Mouse (Mus musculus) neural tube, embryonic 11.5 days (tissue): ENCODE data around the gene Smlr1. TPM values are rescaled to one million over a fixed set of nuclear protein-coding genes. Genes with fewer than 3 reads are reported as not detected.

Source experiments
- ATAC-seq: fragments of 200-750 bp; cut with Nextera tagmentation; 2 replicates; pipeline ENCODE4 v1.8.0; 2017; ENCODE audit warnings: moderate number of reproducible peaks, mild to moderate bottlenecking, moderate TSS enrichment, moderate library complexity; ENCODE audit not compliant: insufficient read depth, low FRiP score, low TSS enrichment
- DNase-seq: peaks from one replicate; pipeline ENCODE4 v3.0.0-alpha.2; 2015; ENCODE audit warnings: low spot score
- H3K27ac ChIP-seq: fragments of 300-500 bp; sonication (generic); 2 replicates; pipeline ENCODE4 v1.5.1; 2014; ENCODE audit warnings: low read depth, mild to moderate bottlenecking, low read length
- H3K27me3 ChIP-seq: fragments of 300-500 bp; sonication (generic); 2 replicates; pipeline ENCODE4 v1.6.1; 2014; ENCODE audit warnings: mild to moderate bottlenecking, low read length, mixed read lengths; ENCODE audit not compliant: control insufficient read depth, insufficient read depth
- H3K36me3 ChIP-seq: fragments of 300-500 bp; sonication (generic); 2 replicates; pipeline ENCODE4 v1.6.1; 2014; ENCODE audit warnings: mild to moderate bottlenecking, low read length, moderate library complexity, mixed read lengths; ENCODE audit not compliant: control insufficient read depth, insufficient read depth
- H3K4me1 ChIP-seq: fragments of 300-500 bp; sonication (generic); 2 replicates; pipeline ENCODE4 v1.6.1; 2014; ENCODE audit warnings: low read length, mixed read lengths; ENCODE audit not compliant: control insufficient read depth, insufficient read depth
- H3K4me2 ChIP-seq: fragments of 300-500 bp; sonication (generic); 2 replicates; pipeline ENCODE4 v1.6.1; 2014; ENCODE audit warnings: low read depth, mild to moderate bottlenecking, moderate library complexity
- H3K4me3 ChIP-seq: fragments of 300-500 bp; sonication (generic); 2 replicates; pipeline ENCODE4 v1.5.1; 2014; ENCODE audit warnings: low read depth, low read length
- H3K9ac ChIP-seq: fragments of 300-500 bp; sonication (generic); 2 replicates; pipeline ENCODE4 v1.6.1; 2014; ENCODE audit warnings: mild to moderate bottlenecking, low read length
- H3K9me3 ChIP-seq: fragments of 300-500 bp; sonication (generic); 2 replicates; pipeline ENCODE4 v1.6.1; 2016; ENCODE audit warnings: low read length; ENCODE audit not compliant: control insufficient read depth
- WGBS: fragments of 180-500 bp; shearing (Covaris S2); extraction: QIAGEN DNeasy Blood & Tissue Kit; methylation state at CpG from one replicate; pipeline ENCODE4 v1.1.7; 2014; 5-methylcytosine and 5-hydroxymethylcytosine counted together
- polyA plus RNA-seq: library from polyadenylated mRNA; unstranded; fragments of >200 nt; fragmentation: Nextera tagmentation; extraction: Ambion mirVana; gene quantifications from 2 replicates; pipeline ENCODE4 v1.2.1, GENCODE M21; 2014

Smlr1 gene
- polyA plus RNA-seq, 1 experiment from 2014 or later, result not detected

GRCm38 (mm10) chr10:25538738-25539137 is 2.7 kb upstream of the Smlr1 start:
- no peaks in the 10 kb centered on the region for H3K36me3 ChIP-seq
- H3K4me2 ChIP-seq, result no peak overlapping the region
- H3K9ac ChIP-seq, result no peak overlapping the region
- DNase-seq (no peak), ATAC-seq (no peak)
- no peak overlapping the region for H3K27ac ChIP-seq
- no peaks in the 10 kb centered on the region for H3K9me3 ChIP-seq
- H3K27me3 ChIP-seq, result no peaks in the 10 kb centered on the region
- 59% methylated on average over 1 of the region's 1 CpGs for WGBS
- H3K4me1 ChIP-seq, result no peaks in the 10 kb centered on the region
- H3K4me3 ChIP-seq, result no peak overlapping the region

- Histone ChIP-seq H3K9ac (no peak overlapping the region), H3K27me3 (no peaks in the 10 kb centered on the region), H3K4me1 (no peaks in the 10 kb centered on the region), H3K27ac (no peak overlapping the region), H3K4me2 (no peak overlapping the region), H3K4me3 (no peak overlapping the region), H3K36me3 (no peaks in the 10 kb centered on the region), H3K9me3 (no peaks in the 10 kb centered on the region)
- DNase-seq (no peak), ATAC-seq (no peak)
- 93% methylated on average over 6 of the region's 6 CpGs for WGBS
Measured at GRCm38 (mm10) chr10:25536621-25537020, 554 bp upstream of the Smlr1 start.

DNA sequence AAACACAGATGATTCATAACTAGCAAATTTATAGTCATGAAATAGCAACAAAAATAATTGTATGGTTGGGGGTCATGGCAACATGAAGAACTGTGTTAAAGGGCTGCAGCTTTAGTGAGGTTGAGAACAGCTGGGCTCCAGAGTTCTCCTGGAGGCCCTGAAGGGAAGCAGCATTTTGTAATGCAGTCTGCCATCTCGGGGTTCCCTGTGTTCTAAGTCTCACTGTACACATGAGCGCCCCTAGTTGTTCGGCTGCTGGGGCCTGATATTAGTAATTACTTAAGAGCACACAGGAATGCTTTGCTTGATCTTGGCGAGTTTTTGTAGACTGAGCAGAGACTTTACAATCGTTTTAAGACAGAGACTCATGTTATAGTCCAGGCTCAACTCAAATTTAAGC is 1.6 kb downstream of the Smlr1 start:
- Histone ChIP-seq H3K4me3 (no peak overlapping the region), H3K36me3 (no peaks in the 10 kb centered on the region), H3K4me1 (no peaks in the 10 kb centered on the region), H3K27ac (no peak overlapping the region), H3K4me2 (no peak overlapping the region), H3K27me3 (no peaks in the 10 kb centered on the region), H3K9me3 (no peaks in the 10 kb centered on the region), H3K9ac (no peak overlapping the region)
- DNase-seq (no peak), ATAC-seq (no peak)
- 86% methylated on average over 5 of the region's 5 CpGs for WGBS

- H3K4me1 ChIP-seq, result no peaks in the 10 kb centered on the region
- H3K9me3 ChIP-seq, result no peaks in the 10 kb centered on the region
- H3K4me3 ChIP-seq, result no peak overlapping the region
- no peak for DNase-seq
- no peaks in the 10 kb centered on the region for H3K36me3 ChIP-seq
- no peak for ATAC-seq
- no peak overlapping the region for H3K27ac ChIP-seq
- H3K4me2 ChIP-seq, result no peak overlapping the region
- H3K27me3 ChIP-seq, result no peaks in the 10 kb centered on the region
- 80% methylated on average over 9 of the region's 9 CpGs for WGBS
- H3K9ac ChIP-seq, result no peak overlapping the region
Measured at GRCm38 (mm10) chr10:25533513-25534246, 2.4 kb downstream of the Smlr1 start.

DNA sequence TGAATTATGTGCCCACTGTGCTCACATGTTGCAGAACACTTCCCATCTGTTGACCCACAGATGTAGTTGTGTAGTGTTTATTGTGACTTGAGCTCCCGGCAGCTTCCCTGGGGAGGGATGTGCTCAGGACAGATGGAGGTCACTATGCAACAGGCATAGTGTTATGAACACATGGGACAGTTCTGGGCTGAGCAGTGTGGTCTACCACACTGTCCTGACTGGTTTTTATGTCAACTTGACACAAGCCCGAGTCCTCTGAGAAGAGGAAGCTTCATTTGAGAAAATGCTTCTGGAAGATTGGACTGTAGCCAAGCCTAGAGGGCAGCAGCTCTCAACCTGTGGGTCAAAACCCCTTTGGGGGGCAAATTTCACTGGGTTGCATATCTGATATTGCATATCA is 3.0 kb downstream of the Smlr1 start:
- ATAC-seq, result no peak
- H3K4me1 ChIP-seq, result no peaks in the 10 kb centered on the region
- 77% methylated on average over 2 of the region's 2 CpGs for WGBS
- H3K4me3 ChIP-seq, result no peak overlapping the region
- H3K9ac ChIP-seq, result no peak overlapping the region
- no peak overlapping the region for H3K27ac ChIP-seq
- no peak for DNase-seq
- no peak overlapping the region for H3K4me2 ChIP-seq
- no peaks in the 10 kb centered on the region for H3K36me3 ChIP-seq
- H3K27me3 ChIP-seq, result no peaks in the 10 kb centered on the region
- no peaks in the 10 kb centered on the region for H3K9me3 ChIP-seq

DNA sequence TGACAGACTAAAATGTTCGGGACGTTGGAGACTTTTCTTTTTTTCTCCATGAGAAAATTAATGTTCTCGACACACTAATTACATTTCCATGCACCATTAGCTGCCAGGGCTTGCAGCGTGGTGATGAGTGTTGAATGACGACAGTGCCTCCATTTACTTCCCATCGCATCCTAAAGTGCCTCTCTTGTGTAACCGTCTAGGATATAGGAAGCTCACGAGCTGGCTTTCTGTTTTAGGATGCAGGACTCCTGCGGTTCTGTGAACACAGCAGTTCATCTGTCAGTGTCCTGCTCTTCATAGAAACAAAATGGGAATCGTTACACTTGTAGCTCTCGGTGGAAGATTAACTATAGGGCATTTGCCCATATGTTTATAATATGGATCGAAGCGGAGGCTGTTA is 4.7 kb downstream of the Smlr1 start:
- Histone ChIP-seq H3K27ac (no peak overlapping the region), H3K4me3 (no peak overlapping the region), H3K4me1 (no peaks in the 10 kb centered on the region), H3K4me2 (no peak overlapping the region), H3K9me3 (no peaks in the 10 kb centered on the region), H3K36me3 (no peaks in the 10 kb centered on the region), H3K27me3 (no peaks in the 10 kb centered on the region), H3K9ac (no peak overlapping the region)
- 53% methylated on average over 13 of the region's 13 CpGs for whole genome bisulfite sequencing
- no peak; the same call in 1 of the 2 replicates for ATAC-seq
- peak; percentile 31 for DNase-seq

GRCm38 (mm10) chr10:25527126-25527525 is 8.9 kb downstream of the Smlr1 start:
- Histone ChIP-seq H3K4me1 (no peaks in the 10 kb centered on the region), H3K4me2 (no peak overlapping the region), H3K9ac (no peak overlapping the region), H3K9me3 (no peaks in the 10 kb centered on the region), H3K27me3 (no peaks in the 10 kb centered on the region), H3K4me3 (no peak overlapping the region), H3K27ac (no peak overlapping the region), H3K36me3 (no peaks in the 10 kb centered on the region)
- WGBS, result 80% methylated on average over 3 of the region's 3 CpGs
- ATAC-seq (no peak), DNase-seq (no peak)

- no peak overlapping the region for H3K4me3 ChIP-seq
- H3K4me1 ChIP-seq, result no peaks in the 10 kb centered on the region
- ATAC-seq, result no peak
- DNase-seq, result no peak
- H3K9me3 ChIP-seq, result no peaks in the 10 kb centered on the region
- no peaks in the 10 kb centered on the region for H3K36me3 ChIP-seq
- H3K4me2 ChIP-seq, result no peak overlapping the region
- no peak overlapping the region for H3K9ac ChIP-seq
- 93% methylated on average over 4 of the region's 4 CpGs for WGBS
- H3K27ac ChIP-seq, result no peak overlapping the region
- H3K27me3 ChIP-seq, result no peaks in the 10 kb centered on the region
Measured at GRCm38 (mm10) chr10:25526622-25527021, 9.4 kb downstream of the Smlr1 start.

DNA sequence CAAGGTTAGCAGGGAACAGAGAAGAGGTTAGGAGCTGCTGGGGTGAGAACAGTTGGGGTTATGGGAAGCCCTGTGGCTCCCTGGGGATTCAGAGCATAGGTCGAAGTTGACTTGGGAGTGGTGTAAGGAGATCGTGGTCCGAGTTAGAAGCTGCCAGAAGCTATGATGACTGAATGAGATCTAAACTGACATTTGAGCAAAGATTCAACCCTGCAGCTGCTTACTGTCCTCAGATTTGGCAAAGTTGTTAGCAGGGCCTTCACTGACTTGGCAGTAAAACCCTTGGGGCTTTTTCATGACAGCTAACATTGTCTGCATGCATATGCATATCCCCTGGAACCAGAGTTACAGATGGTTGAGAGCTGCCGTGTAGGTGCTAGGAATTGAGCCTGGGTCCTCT is 9.9 kb downstream of the Smlr1 start:
- no peak overlapping the region for H3K4me3 ChIP-seq
- H3K4me1 ChIP-seq, result no peaks in the 10 kb centered on the region
- no peak overlapping the region for H3K27ac ChIP-seq
- H3K27me3 ChIP-seq, result no peaks in the 10 kb centered on the region
- no peaks in the 10 kb centered on the region for H3K9me3 ChIP-seq
- H3K36me3 ChIP-seq, result no peaks in the 10 kb centered on the region
- DNase-seq (no peak), ATAC-seq (no peak)
- no peak overlapping the region for H3K4me2 ChIP-seq
- no peak overlapping the region for H3K9ac ChIP-seq
- WGBS, result 81% methylated on average over 4 of the region's 4 CpGs
